Mouse (Mus musculus) subcutaneous adipose tissue, adult 2 months (tissue): ENCODE measurements around the gene Grhpr. TPM values are rescaled to one million over a fixed set of nuclear protein-coding genes. Genes with fewer than 3 reads are reported as not detected.

Source experiments
- polyA plus RNA-seq: library from polyadenylated mRNA; depleted of rRNA; stranded (reverse); fragments of >200 nt; gene quantifications from 2 replicates; pipeline ENCODE4 v1.2.3, GENCODE M21; 2012; ENCODE audit warnings: low replicate concordance; rRNA removed

Grhpr gene
- polyA plus RNA-seq: 45.6 and 88.8 TPM in 2 replicates

DNA sequence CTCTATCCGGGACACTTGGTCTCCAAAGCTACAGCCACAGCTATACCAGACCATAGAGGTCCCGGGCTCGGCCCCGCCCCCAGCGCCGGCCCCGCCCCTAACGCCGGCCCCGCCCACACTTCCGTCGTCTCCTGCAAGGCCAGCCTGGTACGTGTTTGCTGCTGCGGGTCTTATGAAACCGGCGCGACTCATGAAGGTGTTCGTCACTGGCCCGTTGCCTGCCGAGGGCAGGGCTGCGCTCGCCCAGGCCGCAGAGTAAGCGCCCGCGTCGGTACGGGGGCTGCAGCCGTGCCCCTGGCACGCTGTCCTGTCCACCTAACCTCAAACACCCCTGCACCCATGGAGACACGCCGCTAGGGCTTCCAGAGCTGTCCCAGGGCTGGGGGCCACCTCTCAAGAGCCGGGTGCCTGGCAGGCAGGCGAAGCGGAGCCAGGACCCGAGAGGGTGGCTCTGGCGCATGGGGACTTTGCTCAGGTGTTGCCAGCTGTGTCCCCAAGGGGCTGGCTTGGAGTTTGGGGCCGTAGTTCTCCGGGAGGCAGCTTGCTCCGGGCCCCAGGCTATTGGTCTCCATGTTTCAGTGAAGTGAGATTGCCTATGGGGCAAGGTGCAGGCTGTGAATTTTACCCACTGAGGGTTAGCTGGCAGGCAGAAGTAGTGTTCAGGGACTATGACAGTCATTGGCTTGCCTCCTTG, at the start of gene Grhpr:
Gene Grhpr (plus strand): TSS at position 116 of the 694 bp plus-strand sequence.

DNA sequence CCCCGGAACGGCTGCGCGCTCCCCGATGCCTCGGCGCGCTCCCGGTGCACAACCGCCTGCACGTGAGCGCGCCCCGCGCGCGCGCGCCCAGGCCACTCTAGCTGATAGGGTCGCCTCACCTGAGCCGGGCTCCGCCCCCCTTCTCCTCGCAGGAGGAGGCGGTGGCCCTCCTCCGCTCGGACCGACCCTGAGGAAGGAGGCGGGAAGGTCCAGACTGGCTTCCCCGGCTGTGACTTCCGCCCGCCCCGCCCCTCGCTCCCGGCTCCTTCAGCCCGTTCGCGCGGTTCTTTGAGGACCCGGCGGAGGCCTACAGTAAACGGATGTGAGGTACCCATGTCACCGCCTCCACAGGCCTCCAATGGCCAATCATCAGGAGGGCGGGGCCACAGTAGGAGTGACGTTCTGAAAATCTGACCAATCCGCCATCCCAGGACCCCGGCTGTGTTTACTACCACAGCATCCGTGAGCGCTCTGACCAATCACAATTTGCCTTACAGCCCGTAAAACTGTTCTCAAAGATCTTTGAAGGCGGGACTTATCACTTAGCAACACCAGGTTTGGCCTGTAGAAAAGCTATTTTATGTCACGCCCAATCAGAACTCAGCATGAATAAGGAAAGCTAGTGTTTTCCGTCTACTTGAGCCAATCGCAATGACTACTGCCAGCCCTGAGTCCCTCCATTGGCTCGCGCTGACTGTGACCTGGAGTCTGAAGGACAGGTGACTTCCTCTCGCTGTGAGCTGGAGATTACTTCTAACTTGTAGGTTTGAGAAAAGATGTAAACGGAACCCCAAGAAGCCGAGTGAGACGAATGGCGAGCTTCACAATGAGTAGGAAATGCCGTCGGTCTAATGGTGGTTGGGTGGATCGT, 31.1 kb downstream of the Grhpr start, which contains the start of gene Zbtb5:
Gene Zbtb5 (minus strand): TSS at position 308 of the 871 bp plus-strand sequence.

DNA sequence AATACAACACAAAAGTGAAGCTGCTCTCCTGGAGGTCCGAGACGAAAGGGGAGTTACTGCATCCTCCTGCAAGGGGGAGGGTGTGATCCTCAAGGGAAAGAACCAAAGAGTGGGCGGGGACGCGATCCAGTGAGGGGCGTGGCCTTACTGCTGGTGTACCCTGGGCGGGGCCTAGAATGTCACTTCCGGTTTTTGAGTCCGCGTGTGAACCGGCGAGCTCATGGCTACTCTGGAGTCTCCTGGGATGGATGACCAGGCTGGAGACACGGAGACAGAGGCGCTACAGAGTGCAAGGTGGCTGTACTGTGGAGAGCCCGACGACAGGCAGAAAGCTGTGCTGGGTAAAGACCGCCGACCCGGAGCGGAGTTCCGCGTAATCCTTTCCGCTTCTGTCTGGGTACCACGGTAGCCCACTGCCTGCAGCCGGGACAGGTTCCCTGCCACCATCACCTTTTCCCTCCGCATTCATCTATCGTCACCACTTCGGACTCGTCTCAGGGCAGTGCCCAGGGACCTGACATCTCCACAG, 37.3 kb downstream of the Grhpr start, which contains the start of gene Polr1e:
Gene Polr1e (plus strand): TSS at position 132 of the 529 bp plus-strand sequence.

Other genes starting within 250 kb of the Grhpr start
- gene Zcchc7, start 225.5 kb upstream of the Grhpr start, polyA plus RNA-seq: 12.3 and 21.6 TPM in 2 replicates
- gene Zbtb5, start 31.0 kb downstream of the Grhpr start, polyA plus RNA-seq: 14.9 and 15.5 TPM in 2 replicates
- 4.6 and 13.5 TPM in 2 replicates for gene Polr1e, start 37.2 kb downstream of the Grhpr start, polyA plus RNA-seq
- gene Fbxo10, start 103.2 kb downstream of the Grhpr start, polyA plus RNA-seq: 9.2 and 19.9 TPM in 2 replicates
- 107 and 122 TPM in 2 replicates for gene Tomm5, start 126.7 kb downstream of the Grhpr start, polyA plus RNA-seq
- 0.04 and 0.66 TPM in 2 replicates for gene Frmpd1, start 203.5 kb downstream of the Grhpr start, polyA plus RNA-seq